Mouse (Mus musculus): ENCODE data around the gene Procr. TPM values are rescaled to one million over a fixed set of nuclear protein-coding genes. Genes with fewer than 3 reads are reported as not detected.
A peak's percentile ranks its signal among the peaks of the same experiment; 100 is the strongest.

Gene Procr
- total and polyA plus RNA-seq, 2 experiments from 2014 or later = 1.5 to 2.5 TPM

GRCm38 (mm10) chr2:155775685-155776263, 24.9 kb downstream of the Procr start:
- under 1% methylated on average over 34 of the region's 44 CpGs for WGBS
- DNase-seq (ENCODE audit: low spot score) = peak; percentile 66
- H3K27ac ChIP-seq (ENCODE audit: low read depth, low read length) = peak overlapping the region; percentile 94
- H3K9me3 ChIP-seq (ENCODE audit: low read length) = no peaks in the 10 kb centered on the region
- peak overlapping the region; percentile 89 for H3K4me3 ChIP-seq (ENCODE audit: low read depth, low read length)
- no peaks in the 10 kb centered on the region for H3K36me3 ChIP-seq (ENCODE audit: insufficient read depth, low read length)
- peaks cover 7% of the 10 kb centered on the region; the same call in 1 of the 2 replicates for H3K27me3 ChIP-seq (ENCODE audit: insufficient read depth, low read length)
- peak overlapping the region; percentile 98 for H3K9ac ChIP-seq (replicated peaks; ENCODE audit: low read length, poor library complexity, severe bottlenecking)
- no peak for TF ChIP-seq CTCF (IDR thresholded peaks at IDR 0.05)
- peak; percentile 72 for ATAC-seq (ENCODE audit: low FRiP score)
- peaks cover 5% of the 10 kb centered on the region; the same call in 1 of the 2 replicates for H3K4me1 ChIP-seq (ENCODE audit: insufficient read depth, low read length)
- peak overlapping the region; percentile 85 for H3K4me2 ChIP-seq (ENCODE audit: low read depth, low read length, poor library complexity, severe bottlenecking)

- DNase-seq (ENCODE audit: low spot score) (no peak), ATAC-seq (ENCODE audit: low FRiP score) (no peak)
- H3K4me1 ChIP-seq (ENCODE audit: insufficient read depth, low read length) = peaks cover 5% of the 10 kb centered on the region; the same call in 1 of the 2 replicates
- H3K4me2 ChIP-seq (ENCODE audit: low read depth, low read length, poor library complexity, severe bottlenecking) = peak overlapping the region; percentile 85
- peaks cover 7% of the 10 kb centered on the region; the same call in 1 of the 2 replicates for H3K27me3 ChIP-seq (ENCODE audit: insufficient read depth, low read length)
- no peaks in the 10 kb centered on the region for H3K9me3 ChIP-seq (ENCODE audit: low read length)
- H3K4me3 ChIP-seq (ENCODE audit: low read depth, low read length) = peak overlapping the region; percentile 89; the same call in 1 of the 2 replicates
- no peaks in the 10 kb centered on the region for H3K36me3 ChIP-seq (ENCODE audit: insufficient read depth, low read length)
- H3K9ac ChIP-seq (replicated peaks; ENCODE audit: low read length, poor library complexity, severe bottlenecking) = no peak overlapping the region
- 69% methylated on average over 10 of the region's 10 CpGs for WGBS
- no peak for TF ChIP-seq CTCF (IDR thresholded peaks at IDR 0.05)
- no peak overlapping the region for H3K27ac ChIP-seq (ENCODE audit: low read depth, low read length)
Measured at GRCm38 (mm10) chr2:155776824-155777687, 26.1 kb downstream of the Procr start.

- whole genome bisulfite sequencing = 60% methylated on average over 4 of the region's 4 CpGs
- no peak for TF ChIP-seq CTCF (IDR thresholded peaks at IDR 0.05)
- H3K27me3 ChIP-seq (ENCODE audit: insufficient read depth, low read length) = peaks cover 7% of the 10 kb centered on the region; the same call in 1 of the 2 replicates
Measured at GRCm38 (mm10) chr2:155777688-155777985, 26.7 kb downstream of the Procr start.

GRCm38 (mm10) chr2:155778004-155778403, 27.1 kb downstream of the Procr start:
- H3K9me3 ChIP-seq (ENCODE audit: low read length) = no peaks in the 10 kb centered on the region
- H3K36me3 ChIP-seq (ENCODE audit: insufficient read depth, low read length) = no peaks in the 10 kb centered on the region
- peaks cover 5% of the 10 kb centered on the region; the same call in 1 of the 2 replicates for H3K4me1 ChIP-seq (ENCODE audit: insufficient read depth, low read length)
- H3K4me3 ChIP-seq (ENCODE audit: low read depth, low read length) = no peak overlapping the region
- H3K27ac ChIP-seq (ENCODE audit: low read depth, low read length) = no peak overlapping the region
- no peak overlapping the region for H3K9ac ChIP-seq (replicated peaks; ENCODE audit: low read length, poor library complexity, severe bottlenecking)
- WGBS = 50% methylated on average over 6 of the region's 6 CpGs
- ATAC-seq (ENCODE audit: low FRiP score) = no peak
- no peak overlapping the region for H3K4me2 ChIP-seq (ENCODE audit: low read depth, low read length, poor library complexity, severe bottlenecking)
- H3K27me3 ChIP-seq (ENCODE audit: insufficient read depth, low read length) = peaks cover 7% of the 10 kb centered on the region; the same call in 1 of the 2 replicates
- no peak for TF ChIP-seq CTCF (IDR thresholded peaks at IDR 0.05)
- DNase-seq (ENCODE audit: low spot score) = no peak

More at GRCm38 (mm10) chr2:155777688-155777985, 26.7 kb downstream of the Procr start:
- peak overlapping the region; percentile 85; the same call in 1 of the 2 replicates for H3K4me2 ChIP-seq (ENCODE audit: low read depth, low read length, poor library complexity, severe bottlenecking)
- ATAC-seq (ENCODE audit: low FRiP score) (no peak), DNase-seq (ENCODE audit: low spot score) (no peak)
- H3K27ac ChIP-seq (ENCODE audit: low read depth, low read length) = no peak overlapping the region
- H3K4me3 ChIP-seq (ENCODE audit: low read depth, low read length) = no peak overlapping the region
- H3K9me3 ChIP-seq (ENCODE audit: low read length) = no peaks in the 10 kb centered on the region
- H3K4me1 ChIP-seq (ENCODE audit: insufficient read depth, low read length) = peaks cover 5% of the 10 kb centered on the region; the same call in 1 of the 2 replicates
- H3K36me3 ChIP-seq (ENCODE audit: insufficient read depth, low read length) = no peaks in the 10 kb centered on the region
- no peak overlapping the region for H3K9ac ChIP-seq (replicated peaks; ENCODE audit: low read length, poor library complexity, severe bottlenecking)

- Histone ChIP-seq H3K27ac (ENCODE audit: low read depth, low read length) (no peak overlapping the region), H3K4me3 (ENCODE audit: low read depth, low read length) (no peak overlapping the region), H3K9ac (replicated peaks; ENCODE audit: low read length, poor library complexity, severe bottlenecking) (no peak overlapping the region), H3K27me3 (ENCODE audit: insufficient read depth, low read length) (no peaks in the 10 kb centered on the region), H3K36me3 (ENCODE audit: insufficient read depth, low read length) (no peaks in the 10 kb centered on the region), H3K9me3 (ENCODE audit: low read length) (no peaks in the 10 kb centered on the region), H3K4me2 (ENCODE audit: low read depth, low read length, poor library complexity, severe bottlenecking) (no peak overlapping the region), H3K4me1 (ENCODE audit: insufficient read depth, low read length) (peaks cover 5% of the 10 kb centered on the region; the same call in 1 of the 2 replicates)
- ATAC-seq (ENCODE audit: low FRiP score) (no peak), DNase-seq (ENCODE audit: low spot score) (peak; percentile 43)
- TF ChIP-seq CTCF (IDR thresholded peaks at IDR 0.05) = no peak
- WGBS = 54% methylated on average over 7 of the region's 7 CpGs
Measured at GRCm38 (mm10) chr2:155779066-155779465, 28.1 kb downstream of the Procr start.

GRCm38 (mm10) chr2:155779506-155779905, 28.6 kb downstream of the Procr start:
- DNase-seq (ENCODE audit: low spot score) (no peak), ATAC-seq (ENCODE audit: low FRiP score) (no peak)
- no peaks in the 10 kb centered on the region for H3K36me3 ChIP-seq (ENCODE audit: insufficient read depth, low read length)
- H3K4me3 ChIP-seq (ENCODE audit: low read depth, low read length) = no peak overlapping the region
- WGBS = 78% methylated on average over 3 of the region's 3 CpGs
- peaks cover 5% of the 10 kb centered on the region; the same call in 1 of the 2 replicates for H3K4me1 ChIP-seq (ENCODE audit: insufficient read depth, low read length)
- H3K27ac ChIP-seq (ENCODE audit: low read depth, low read length) = no peak overlapping the region
- no peaks in the 10 kb centered on the region for H3K9me3 ChIP-seq (ENCODE audit: low read length)
- TF ChIP-seq CTCF (IDR thresholded peaks at IDR 0.05) = no peak
- H3K4me2 ChIP-seq (ENCODE audit: low read depth, low read length, poor library complexity, severe bottlenecking) = no peak overlapping the region
- H3K9ac ChIP-seq (replicated peaks; ENCODE audit: low read length, poor library complexity, severe bottlenecking) = no peak overlapping the region
- H3K27me3 ChIP-seq (ENCODE audit: insufficient read depth, low read length) = no peaks in the 10 kb centered on the region
